Mouse (Mus musculus) spleen, adult 10 weeks (tissue): ENCODE results near the gene Spi1. TPM values are rescaled to one million over a fixed set of nuclear protein-coding genes. Genes with fewer than 3 reads are reported as not detected.

Source experiments
- polyA plus RNA-seq: library from polyadenylated mRNA; stranded (reverse); fragments of 350-450 nt; fragmentation: Illumina TruSeq; extraction: RNeasy Lipid Tissue Mini Kit (QIAGEN cat#74804); gene quantifications from one replicate; pipeline ENCODE4 v1.2.3, GENCODE M21; 2015; ENCODE audit warnings: low replicate concordance; ENCODE audit not compliant: insufficient read depth

The Spi1 gene
- polyA plus RNA-seq = 79.0 TPM

GRCm38 (mm10) chr2:91081775-91082695, at the start of gene Spi1:
TSS of gene Spi1 (plus strand) at chr2:91082390.

GRCm38 (mm10) chr2:91035385-91035784, 46.8 kb upstream of the Spi1 start, which contains the start of gene Rapsn:
TSS of gene Rapsn (plus strand) at chr2:91035620.

GRCm38 (mm10) chr2:91053934-91054382, 28.2 kb upstream of the Spi1 start, which contains the start of gene Psmc3:
TSS of gene Psmc3 (plus strand) at chr2:91054009.

GRCm38 (mm10) chr2:91070076-91070800, 12.0 kb upstream of the Spi1 start, which contains the start of gene Slc39a13:
TSS of gene Slc39a13 (minus strand) at chr2:91070417.

GRCm38 (mm10) chr2:91117585-91118275, 35.5 kb downstream of the Spi1 start, which contains the start of gene Mybpc3:
TSS of gene Mybpc3 (plus strand) at chr2:91118144.

Other genes starting within 250 kb of the Spi1 start
- gene Mtch2, start 235.2 kb upstream of the Spi1 start, polyA plus RNA-seq = 136 TPM
- not detected for gene C1qtnf4, start 196.5 kb upstream of the Spi1 start, polyA plus RNA-seq
- gene Kbtbd4, start 177.7 kb upstream of the Spi1 start, polyA plus RNA-seq = 22.2 TPM
- 150 TPM for gene Ndufs3, start 177.6 kb upstream of the Spi1 start, polyA plus RNA-seq
- gene Celf1, start 142.0 kb upstream of the Spi1 start, polyA plus RNA-seq = 113 TPM
- gene Rapsn, start 46.8 kb upstream of the Spi1 start, polyA plus RNA-seq = 0.17 TPM
- gene Psmc3, start 28.4 kb upstream of the Spi1 start, polyA plus RNA-seq = 177 TPM
- 17.9 TPM for gene Slc39a13, start 12.0 kb upstream of the Spi1 start, polyA plus RNA-seq
- gene Mybpc3, start 35.8 kb downstream of the Spi1 start, polyA plus RNA-seq = 0.22 TPM
- gene Madd, start 101.4 kb downstream of the Spi1 start, polyA plus RNA-seq = 78.9 TPM
- gene Nr1h3, start 120.4 kb downstream of the Spi1 start, polyA plus RNA-seq = 25.2 TPM
- gene Acp2, start 120.5 kb downstream of the Spi1 start, polyA plus RNA-seq = 51.3 TPM
- gene Ddb2, start 154.6 kb downstream of the Spi1 start, polyA plus RNA-seq = 65.7 TPM
- 0.76 TPM for gene Pacsin3, start 173.6 kb downstream of the Spi1 start, polyA plus RNA-seq
- 59.1 TPM for gene Arfgap2, start 182.6 kb downstream of the Spi1 start, polyA plus RNA-seq